Mouse (Mus musculus) forebrain, embryonic 15.5 days (tissue): ENCODE measurements around the gene Ankrd63. TPM values are rescaled to one million over a fixed set of nuclear protein-coding genes. Genes with fewer than 3 reads are reported as not detected.

ENCODE experiments used
- ATAC-seq: fragments of 200-750 bp; cut with Nextera tagmentation; replicated peaks from 2 replicates; pipeline ENCODE4 v1.8.0; 2017; ENCODE audit warnings: mild to moderate bottlenecking, moderate TSS enrichment, moderate library complexity
- H3K27ac ChIP-seq: fragments of 300-500 bp; sonication (generic); replicated peaks from 2 replicates; pipeline ENCODE4 v1.5.1; 2015; ENCODE audit warnings: mild to moderate bottlenecking, inconsistent platforms
- H3K27me3 ChIP-seq: fragments of 300-500 bp; sonication (generic); 2 replicates; pipeline ENCODE4 v1.6.1; 2015; ENCODE audit warnings: inconsistent platforms
- H3K36me3 ChIP-seq: fragments of 300-500 bp; sonication (generic); 2 replicates; pipeline ENCODE4 v1.6.1; 2015; ENCODE audit warnings: mild to moderate bottlenecking, inconsistent platforms
- H3K4me1 ChIP-seq: fragments of 300-500 bp; sonication (generic); 2 replicates; pipeline ENCODE4 v1.6.1; 2015; ENCODE audit warnings: inconsistent platforms
- H3K4me2 ChIP-seq: fragments of 300-500 bp; sonication (generic); replicated peaks from 2 replicates; pipeline ENCODE4 v1.6.1; 2015; ENCODE audit warnings: mild to moderate bottlenecking, inconsistent platforms
- H3K4me3 ChIP-seq: fragments of 300-500 bp; sonication (generic); 2 replicates; pipeline ENCODE4 v1.5.1; 2015; ENCODE audit warnings: mild to moderate bottlenecking, inconsistent platforms
- H3K9ac ChIP-seq: fragments of 300-500 bp; sonication (generic); replicated peaks from 2 replicates; pipeline ENCODE4 v1.6.1; 2015; ENCODE audit warnings: mild to moderate bottlenecking, inconsistent platforms
- H3K9me3 ChIP-seq: fragments of 300-500 bp; sonication (generic); 2 replicates; pipeline ENCODE4 v1.6.1; 2016; ENCODE audit warnings: inconsistent platforms
- WGBS: fragments of 180-500 bp; shearing (Covaris S2); methylation state at CpG from one replicate; pipeline ENCODE4 v1.1.7; 2015; ENCODE audit warnings: mixed read lengths; 5-methylcytosine and 5-hydroxymethylcytosine counted together
- polyA plus RNA-seq: library from polyadenylated mRNA; unstranded; fragments of >200 nt; fragmentation: Nextera tagmentation; extraction: Ambion mirVana; gene quantifications from 2 replicates; pipeline ENCODE4 v1.2.1, GENCODE M21; 2015

The Ankrd63 gene
- polyA plus RNA-seq, 1 experiment from 2014 or later: 0.48 TPM

- Histone ChIP-seq H3K4me3 (no peak overlapping the region), H3K27me3 (peaks cover 43% of the 10 kb centered on the region), H3K4me2 (no peak overlapping the region), H3K9me3 (no peaks in the 10 kb centered on the region), H3K36me3 (no peaks in the 10 kb centered on the region), H3K4me1 (peaks cover 25% of the 10 kb centered on the region), H3K27ac (no peak overlapping the region), H3K9ac (no peak overlapping the region)
- 37% methylated on average over 7 of the region's 7 CpGs for WGBS
- ATAC-seq: no peak
These were observed 5.8 kb downstream of the Ankrd63 start for GRCm38 (mm10) chr2:118697955-118698354.

- no peaks in the 10 kb centered on the region for H3K9me3 ChIP-seq
- H3K9ac ChIP-seq: no peak overlapping the region
- no peak overlapping the region for H3K4me2 ChIP-seq
- H3K27ac ChIP-seq: no peak overlapping the region
- H3K4me1 ChIP-seq: peaks cover 19% of the 10 kb centered on the region
- no peak overlapping the region for H3K4me3 ChIP-seq
- ATAC-seq: no peak
- H3K27me3 ChIP-seq: peaks cover 38% of the 10 kb centered on the region
- H3K36me3 ChIP-seq: no peaks in the 10 kb centered on the region
- 46% methylated on average over 5 of the region's 5 CpGs for WGBS
These were observed 6.4 kb downstream of the Ankrd63 start for GRCm38 (mm10) chr2:118697311-118697877.

- ATAC-seq: no peak
- Histone ChIP-seq H3K27me3 (peaks cover 31% of the 10 kb centered on the region), H3K27ac (no peak overlapping the region), H3K36me3 (no peaks in the 10 kb centered on the region), H3K4me2 (no peak overlapping the region), H3K4me1 (peaks cover 15% of the 10 kb centered on the region), H3K9ac (no peak overlapping the region), H3K9me3 (no peaks in the 10 kb centered on the region), H3K4me3 (no peak overlapping the region)
- 55% methylated on average over 21 of the region's 21 CpGs for WGBS
These were observed 7.1 kb downstream of the Ankrd63 start for GRCm38 (mm10) chr2:118696451-118697308.

- H3K4me2 ChIP-seq: no peak overlapping the region
- ATAC-seq: peak; percentile 36; the same call in 1 of the 2 replicates
- H3K9me3 ChIP-seq: no peaks in the 10 kb centered on the region
- WGBS: 30% methylated on average over 11 of the region's 11 CpGs
- no peak overlapping the region for H3K9ac ChIP-seq
- H3K27me3 ChIP-seq: peaks cover 21% of the 10 kb centered on the region
- H3K27ac ChIP-seq: no peak overlapping the region
- H3K36me3 ChIP-seq: no peaks in the 10 kb centered on the region
- no peak overlapping the region for H3K4me3 ChIP-seq
- peaks cover 11% of the 10 kb centered on the region for H3K4me1 ChIP-seq
These were observed 8.0 kb downstream of the Ankrd63 start for GRCm38 (mm10) chr2:118695677-118696232.

- 71% methylated on average over 19 of the region's 19 CpGs for WGBS
- H3K27me3 ChIP-seq: 0 out of 2 replicates have a peak, but pooled peaks cover 5% of the 10 kb centered on the region
- no peak overlapping the region for H3K27ac ChIP-seq
- no peaks in the 10 kb centered on the region for H3K9me3 ChIP-seq
- no peak overlapping the region for H3K4me3 ChIP-seq
- ATAC-seq: no peak
- H3K36me3 ChIP-seq: no peaks in the 10 kb centered on the region
- peaks cover 2% of the 10 kb centered on the region; the same call in 1 of the 2 replicates for H3K4me1 ChIP-seq
- no peak overlapping the region for H3K9ac ChIP-seq
- no peak overlapping the region for H3K4me2 ChIP-seq
These were observed 10.3 kb downstream of the Ankrd63 start for GRCm38 (mm10) chr2:118693370-118693966.

GRCm38 (mm10) chr2:118689875-118690274 is 13.9 kb downstream of the Ankrd63 start:
- Histone ChIP-seq H3K27ac (no peak overlapping the region), H3K27me3 (no peaks in the 10 kb centered on the region), H3K4me3 (no peak overlapping the region), H3K9ac (no peak overlapping the region), H3K4me2 (no peak overlapping the region), H3K4me1 (no peaks in the 10 kb centered on the region), H3K36me3 (no peaks in the 10 kb centered on the region), H3K9me3 (no peaks in the 10 kb centered on the region)
- WGBS: 73% methylated on average over 10 of the region's 10 CpGs
- no peak for ATAC-seq

GRCm38 (mm10) chr2:118687791-118688190 is 16.0 kb downstream of the Ankrd63 start:
- no peak overlapping the region for H3K4me3 ChIP-seq
- WGBS: 80% methylated on average over 3 of the region's 3 CpGs
- H3K36me3 ChIP-seq: no peaks in the 10 kb centered on the region
- no peak overlapping the region for H3K27ac ChIP-seq
- H3K9ac ChIP-seq: no peak overlapping the region
- no peak overlapping the region for H3K4me2 ChIP-seq
- H3K27me3 ChIP-seq: no peaks in the 10 kb centered on the region
- H3K4me1 ChIP-seq: 0 out of 2 replicates have a peak, but pooled peaks cover under 1% of the 10 kb centered on the region
- H3K9me3 ChIP-seq: no peaks in the 10 kb centered on the region
- no peak for ATAC-seq

GRCm38 (mm10) chr2:118686693-118687092 is 17.1 kb downstream of the Ankrd63 start:
- Histone ChIP-seq H3K4me1 (0 out of 2 replicates have a peak, but pooled peaks cover 4% of the 10 kb centered on the region), H3K9me3 (no peaks in the 10 kb centered on the region), H3K27me3 (no peaks in the 10 kb centered on the region), H3K4me2 (no peak overlapping the region), H3K4me3 (no peak overlapping the region), H3K9ac (no peak overlapping the region), H3K27ac (no peak overlapping the region), H3K36me3 (no peaks in the 10 kb centered on the region)
- WGBS: 84% methylated on average over 8 of the region's 8 CpGs
- no peak for ATAC-seq

- Histone ChIP-seq H3K4me2 (no peak overlapping the region), H3K4me1 (0 out of 2 replicates have a peak, but pooled peaks cover 4% of the 10 kb centered on the region), H3K4me3 (no peak overlapping the region), H3K36me3 (no peaks in the 10 kb centered on the region), H3K27me3 (no peaks in the 10 kb centered on the region), H3K9ac (no peak overlapping the region), H3K27ac (no peak overlapping the region), H3K9me3 (no peaks in the 10 kb centered on the region)
- ATAC-seq: no peak
- 88% methylated on average over 4 of the region's 4 CpGs for WGBS
These were observed 18.7 kb downstream of the Ankrd63 start for GRCm38 (mm10) chr2:118685088-118685487.

- Histone ChIP-seq H3K27ac (no peak overlapping the region), H3K4me3 (no peak overlapping the region), H3K4me1 (peaks cover 4% of the 10 kb centered on the region; the same call in 1 of the 2 replicates), H3K9ac (no peak overlapping the region), H3K4me2 (no peak overlapping the region), H3K36me3 (no peaks in the 10 kb centered on the region), H3K27me3 (peaks cover 19% of the 10 kb centered on the region; the same call in 1 of the 2 replicates), H3K9me3 (no peaks in the 10 kb centered on the region)
- WGBS: 49% methylated on average over 8 of the region's 8 CpGs
- peak; percentile 35; the same call in 1 of the 2 replicates for ATAC-seq
These were observed 21.1 kb downstream of the Ankrd63 start for GRCm38 (mm10) chr2:118682544-118683260.

- Histone ChIP-seq H3K4me1 (peaks cover 18% of the 10 kb centered on the region), H3K9ac (no peak overlapping the region), H3K27ac (no peak overlapping the region), H3K4me3 (no peak overlapping the region), H3K27me3 (peaks cover 32% of the 10 kb centered on the region; the same call in 1 of the 2 replicates), H3K9me3 (no peaks in the 10 kb centered on the region), H3K4me2 (no peak overlapping the region), H3K36me3 (no peaks in the 10 kb centered on the region)
- WGBS: 91% methylated on average over 6 of the region's 6 CpGs
- ATAC-seq: no peak
These were observed 22.8 kb downstream of the Ankrd63 start for GRCm38 (mm10) chr2:118680926-118681325.
